Mouse (Mus musculus) left cerebral cortex, adult 18-20 months (tissue): ENCODE data around the gene Chad. TPM values are rescaled to one million over a fixed set of nuclear protein-coding genes. Genes with fewer than 3 reads are reported as not detected.

ENCODE experiments used
- DNase-seq, 2 experiments: peaks; one replicate each; pipeline ENCODE4 v3.0.0; 2021 to 2022; ENCODE audit warnings: low spot score in 2 of 2, mixed read lengths in 1 of 2
- long read RNA-seq, 2 experiments: library from polyadenylated mRNA; stranded (forward); transcript quantifications; one replicate each; pipeline ENCODE4 v2.0.0; 2021
- total RNA-seq, 2 experiments: library from RNA; stranded (reverse); gene quantifications; 2 replicates each; pipeline ENCODE4 v1.2.3; 2021

Chad gene
- not detected for total RNA-seq
- long read RNA-seq, experiment 1 = 0 reads
- long read RNA-seq, experiment 2 = 0 reads

GRCm38 (mm10) chr11:94564437-94565150, at the start of gene Chad:
Gene Chad, plus strand, starts transcription at chr11:94565047.
- DNase-seq = no peak

DNA sequence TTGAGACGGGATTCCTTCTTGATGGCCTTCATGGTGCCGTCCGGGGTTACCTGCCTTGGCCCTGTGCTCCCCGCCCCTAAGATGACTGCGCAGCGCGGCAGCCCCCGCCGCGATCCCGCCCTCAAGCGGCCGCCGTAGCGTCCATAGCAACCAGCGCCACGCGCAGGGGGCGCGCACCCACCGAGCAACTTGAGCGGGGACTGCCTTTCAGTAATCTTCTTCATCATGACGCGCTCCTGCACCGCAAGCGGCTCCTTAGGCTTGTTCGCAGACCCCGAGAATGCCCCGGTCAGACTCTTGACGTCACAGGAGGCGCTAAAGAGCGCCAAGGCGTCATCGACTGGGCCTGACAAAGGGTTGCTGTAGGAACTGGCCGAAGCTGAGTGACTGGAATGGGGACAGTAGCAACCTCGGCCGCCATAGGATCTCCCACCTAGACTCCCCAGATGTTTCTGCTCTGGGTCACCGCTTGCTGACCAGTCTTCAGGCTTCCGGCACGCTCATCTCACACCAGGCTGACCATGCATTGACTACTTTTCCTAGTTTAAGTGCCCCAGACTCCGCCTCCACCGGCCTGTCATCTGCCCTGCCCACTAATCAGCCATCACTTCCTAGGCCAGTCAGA, 43.5 kb upstream of the Chad start, which contains the start of gene Mycbpap:
Gene Mycbpap (minus strand): TSS at position 524 of the 625 bp plus-strand sequence.
- DNase-seq = peak; percentile 53 to 65

DNA sequence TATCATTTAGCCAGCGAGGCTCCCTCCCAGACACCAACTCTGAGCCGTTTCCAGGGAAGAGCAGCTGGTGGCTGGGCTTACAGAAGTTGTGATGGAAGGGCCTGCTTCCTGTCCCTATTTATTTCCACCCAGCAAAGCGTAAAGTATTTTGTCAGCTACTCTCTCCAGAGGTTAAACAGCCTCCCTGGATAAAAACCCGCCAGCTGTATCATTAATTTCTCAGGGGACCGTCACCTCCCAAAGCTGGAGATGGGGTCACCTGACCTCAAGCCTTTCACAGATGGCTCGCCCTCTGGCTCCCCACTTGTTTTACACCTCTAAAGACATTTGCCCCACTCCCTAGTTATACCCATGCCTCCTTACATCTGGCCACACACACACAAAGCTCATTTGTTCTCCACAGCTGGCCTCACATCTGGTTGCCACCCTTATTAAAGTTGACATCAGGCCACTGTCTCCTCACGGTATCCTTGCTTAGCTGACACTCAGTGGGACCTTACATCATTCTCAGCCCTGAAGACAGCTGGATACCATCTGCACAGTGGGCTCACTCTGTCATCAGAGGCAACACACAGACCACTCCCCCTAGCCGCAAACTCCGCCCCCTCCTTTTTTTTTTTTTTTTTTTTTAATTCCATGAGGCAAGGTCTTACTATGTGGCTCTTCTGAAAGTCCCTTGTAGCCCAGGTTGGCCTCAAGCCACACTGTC, 38.5 kb upstream of the Chad start:
- no peak for DNase-seq

DNA sequence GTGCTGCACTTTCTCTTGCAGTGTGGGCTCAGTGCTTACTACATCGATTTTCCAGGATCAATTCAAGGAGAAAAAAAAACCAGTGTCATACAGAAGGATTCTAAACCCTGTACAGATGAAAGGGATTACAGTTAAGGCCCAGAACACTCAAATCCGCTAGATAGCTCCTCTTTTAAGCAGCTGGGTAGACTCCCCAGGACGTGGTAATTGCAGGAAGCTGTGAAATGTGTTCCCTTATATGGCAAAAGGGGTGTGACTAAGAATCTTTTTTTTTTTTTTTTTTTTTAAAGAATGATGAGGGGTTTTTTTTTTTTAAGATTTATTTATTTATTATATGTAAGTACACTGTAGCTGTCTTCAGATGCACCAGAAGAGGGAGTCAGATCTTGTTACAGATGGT, 36.0 kb upstream of the Chad start:
- DNase-seq = no peak

DNA sequence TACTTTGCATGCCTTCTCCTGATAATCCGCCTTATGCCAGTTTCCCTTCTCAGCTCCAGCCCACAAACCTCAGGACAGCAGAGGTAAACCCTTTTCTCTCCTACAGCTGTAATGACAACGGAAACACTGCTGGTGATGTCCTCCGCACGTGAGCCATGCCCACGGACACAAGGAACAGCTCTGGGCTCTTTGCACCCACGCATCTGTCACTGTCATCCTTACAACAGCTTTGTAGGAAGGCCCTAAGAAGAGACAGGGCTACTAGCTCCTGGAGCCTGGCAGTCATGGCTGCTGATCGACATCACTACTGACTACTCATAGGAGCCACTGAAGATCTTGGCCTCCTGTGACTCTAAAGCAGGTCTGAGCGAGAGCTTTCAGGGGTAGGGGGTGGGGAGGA, 31.7 kb upstream of the Chad start:
- peak in 1 of 2 experiments; percentile 47 for DNase-seq

GRCm38 (mm10) chr11:94538733-94539292, 26.0 kb upstream of the Chad start:
- no peak for DNase-seq

DNA sequence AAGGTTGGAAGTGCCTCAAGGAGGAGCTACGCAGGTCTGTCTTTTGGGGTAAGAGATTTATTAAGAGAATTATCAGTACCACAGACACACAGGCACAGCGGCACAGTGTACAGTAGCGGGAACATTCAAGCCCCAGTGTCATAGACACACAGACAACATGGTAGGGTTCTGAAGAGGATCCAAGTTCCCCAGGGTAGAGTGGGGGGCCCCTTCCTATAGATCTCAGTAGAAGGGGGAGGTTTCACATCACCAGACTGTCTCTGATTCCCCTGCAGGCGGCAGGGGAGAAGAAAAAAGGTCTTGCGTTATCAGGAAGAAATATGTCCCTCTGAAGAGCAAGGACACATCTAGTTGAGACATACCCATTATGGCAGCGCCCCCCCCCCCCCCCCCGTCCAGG, 25.1 kb upstream of the Chad start:
- no peak for DNase-seq

- DNase-seq = no peak
Observed at GRCm38 (mm10) chr11:94542400-94542799, 22.4 kb upstream of the Chad start.

DNA sequence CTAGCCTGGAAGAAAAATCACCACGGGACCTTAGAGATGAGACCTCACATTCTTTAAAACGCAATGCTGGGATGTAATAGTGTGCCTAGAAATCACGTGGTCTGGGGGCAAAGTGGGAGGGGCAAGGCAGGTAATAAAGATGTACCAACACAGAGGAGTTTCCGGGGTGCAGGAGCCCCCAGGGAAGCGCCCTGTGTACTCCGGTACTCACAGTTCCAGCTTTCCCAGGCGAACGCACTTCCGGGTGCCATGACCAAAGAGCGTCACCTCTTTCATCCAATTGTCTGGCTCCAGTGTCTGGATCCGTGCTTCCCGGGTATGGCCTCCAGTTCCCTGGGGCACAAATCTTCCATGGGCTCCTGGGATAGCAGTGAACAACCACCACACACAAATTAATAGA, 21.5 kb upstream of the Chad start:
- no peak for DNase-seq

DNA sequence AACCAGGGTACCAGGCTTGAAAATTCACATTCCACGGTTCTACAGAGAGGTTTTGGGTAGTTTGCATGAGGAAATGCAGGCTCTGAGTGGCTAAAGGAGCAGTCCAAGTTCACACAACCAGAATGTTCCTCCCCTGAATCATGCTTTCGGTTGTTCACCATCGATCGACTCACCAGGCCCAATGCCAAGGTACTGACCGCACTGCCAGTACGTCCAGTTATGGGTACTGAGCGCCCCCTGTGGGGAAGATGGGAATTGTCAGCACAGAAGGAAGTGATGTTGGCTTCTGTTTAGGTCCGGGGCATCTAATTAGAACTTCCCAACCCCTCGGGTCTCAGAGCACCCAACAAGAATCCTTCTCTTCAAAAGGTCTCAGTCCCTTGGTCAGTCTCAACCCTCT, 20.9 kb upstream of the Chad start:
- peak; percentile 91 to 99 for DNase-seq

- DNase-seq = peak in 1 of 2 experiments; percentile 40
Observed at GRCm38 (mm10) chr11:94544422-94544821, 20.4 kb upstream of the Chad start.

- no peak for DNase-seq
Observed at GRCm38 (mm10) chr11:94546381-94546780, 18.5 kb upstream of the Chad start.

- DNase-seq = no peak
Observed at GRCm38 (mm10) chr11:94547271-94547670, 17.6 kb upstream of the Chad start.

GRCm38 (mm10) chr11:94548041-94548784, 16.6 kb upstream of the Chad start:
- DNase-seq = peak; percentile 46 to 58

GRCm38 (mm10) chr11:94548888-94549690, 15.8 kb upstream of the Chad start, which contains the start of gene Rsad1:
Gene Rsad1, minus strand, starts transcription at chr11:94549255.
- peak; percentile 96 to 97 for DNase-seq

DNA sequence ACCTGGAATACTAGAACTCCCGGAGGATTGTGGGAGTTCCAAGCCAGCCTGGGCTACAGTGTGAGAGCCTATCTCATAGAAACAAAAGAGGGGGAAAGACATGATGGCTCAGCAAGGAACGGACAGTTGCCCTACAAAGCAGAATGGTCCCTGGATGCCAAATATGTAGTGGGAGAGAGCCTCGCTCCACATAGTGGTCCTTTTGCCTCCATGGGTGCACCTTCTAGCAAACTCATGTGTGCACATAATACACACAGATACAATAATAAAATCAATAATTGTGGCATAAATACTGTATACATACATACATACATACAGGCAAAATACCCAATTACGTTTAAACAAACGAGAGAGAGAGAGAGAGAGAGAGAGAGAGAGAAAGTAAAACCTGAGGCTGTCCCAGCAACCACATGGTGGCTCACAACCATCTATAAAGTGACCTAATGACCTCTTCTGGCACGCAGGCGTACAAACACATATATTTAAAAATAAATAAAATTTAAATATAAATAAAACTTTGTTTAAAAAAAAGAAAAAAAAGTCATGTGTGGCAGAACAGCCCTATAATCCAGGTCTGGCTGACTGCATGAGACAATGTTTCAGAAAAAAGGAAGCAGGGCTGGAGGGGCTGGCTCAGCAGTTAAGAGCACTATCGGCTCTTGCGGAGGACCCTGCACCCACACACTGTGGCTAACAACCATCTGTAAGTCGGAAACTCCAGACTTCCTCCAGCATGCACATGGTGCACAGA, 15.0 kb upstream of the Chad start:
- no peak for DNase-seq

GRCm38 (mm10) chr11:94550442-94550744, 14.5 kb upstream of the Chad start:
- no peak for DNase-seq

DNA sequence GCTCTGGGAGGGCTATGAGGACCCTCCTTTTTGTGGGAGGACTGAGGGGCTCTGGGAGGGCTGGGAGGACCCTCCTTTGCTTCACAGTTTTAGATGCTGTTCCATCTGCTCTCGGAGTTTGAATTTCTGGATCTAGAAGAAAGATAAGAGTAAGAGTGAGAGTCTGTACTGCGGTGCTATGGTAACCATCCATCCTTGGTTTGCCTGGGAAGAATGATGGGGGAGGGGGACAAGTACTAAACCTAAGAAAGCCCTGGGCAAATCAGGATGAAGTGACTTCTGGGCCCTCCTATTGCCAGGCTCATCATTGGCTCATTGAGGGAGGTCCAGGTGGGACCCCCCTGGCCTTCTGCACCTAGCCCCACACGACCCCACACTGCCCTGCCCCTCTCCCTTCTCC, 6.6 kb upstream of the Chad start:
- no peak for DNase-seq

DNA sequence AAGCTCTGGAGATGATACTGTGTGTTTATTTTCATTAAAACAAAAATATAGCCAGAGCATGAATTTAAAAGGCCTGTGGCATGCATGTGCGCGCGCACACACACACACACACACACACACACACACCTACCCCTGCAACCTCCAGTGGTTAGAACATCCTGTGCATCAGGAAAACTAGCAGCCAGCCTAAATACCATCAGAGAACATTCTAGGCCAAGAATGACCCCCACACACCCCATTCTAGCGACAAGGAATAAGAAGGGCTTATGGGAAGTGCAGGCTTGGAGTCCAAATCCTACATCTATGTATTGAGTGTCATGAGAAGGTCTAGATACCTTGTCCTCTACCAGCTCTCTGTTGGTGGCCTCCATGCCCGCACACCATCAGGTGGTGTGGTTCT, 1.5 kb upstream of the Chad start:
- DNase-seq = no peak

- DNase-seq = no peak
Observed at GRCm38 (mm10) chr11:94563821-94564220, 1.0 kb upstream of the Chad start.
